Mouse (Mus musculus) gastrocnemius, adult 18-20 months (tissue): Measurements from ENCODE around the gene Gm49359. TPM values are rescaled to one million over a fixed set of nuclear protein-coding genes. Genes with fewer than 3 reads are reported as not detected.
"Not testable (repeated sequence)": the region's sequence is repeated elsewhere in the genome, so short reads cannot be mapped to it uniquely, and the experiment has no call there.

ENCODE experiments used
- DNase-seq: peaks from one replicate; pipeline ENCODE4 v3.0.0; 2021; ENCODE audit warnings: low spot score
- long read RNA-seq, 2 experiments: library from polyadenylated mRNA; stranded (forward); transcript quantifications; one replicate each; pipeline ENCODE4 v2.0.0; 2021
- microRNA-seq: library from miRNA; unstranded; fragments of <30 nt; microRNA quantifications from one replicate; pipeline ENCODE4 v1.2.0, GENCODE M21; 2021
- total RNA-seq, 2 experiments: library from RNA; stranded (reverse); gene quantifications; 2 replicates each; pipeline ENCODE4 v1.2.3; 2021

The Gm49359 gene
- total RNA-seq: 1 to 10 TPM; 3.1 to 4.0 TPM
- long read RNA-seq, experiment 1, partial matches to known transcripts: 0 of 1 reads
- long read RNA-seq, experiment 1, other reads (novel, unspliced or antisense): 0 of 1 reads
- long read RNA-seq, experiment 2, partial matches to known transcripts: 0 of 1 reads
- long read RNA-seq, experiment 2, other reads (novel, unspliced or antisense): 0 of 1 reads

GRCm38 (mm10) chr13:62466424-62467334, at the start of gene Gm49359:
Gene Gm49359, minus strand, starts transcription at chr13:62466832.
- DNase-seq: peak; percentile 93

- DNase-seq: not testable (repeated sequence)
Measured at GRCm38 (mm10) chr13:62510641-62511420, 44.2 kb upstream of the Gm49359 start.

- DNase-seq: not testable (repeated sequence)
Measured at GRCm38 (mm10) chr13:62472661-62473060, 6.0 kb upstream of the Gm49359 start.

- peak; percentile 2 for DNase-seq
Measured at GRCm38 (mm10) chr13:62469947-62470346, 3.3 kb upstream of the Gm49359 start.

Small RNA genes within 50 kb of the gene (microRNA-seq; reads per million reads assigned to microRNA genes)
- gene Gm22256: not detected

Other genes starting within 250 kb of the Gm49359 start
- under 1 TPM; 0.14 to 0.17 TPM for gene Gm3604, start 83.7 kb downstream of the Gm49359 start, total RNA-seq
- under 1 TPM; 0.55 to 0.80 TPM for gene Zfp935, start 91.7 kb upstream of the Gm49359 start, total RNA-seq
- 1 to 10 TPM; 2.4 to 3.8 TPM for gene Zfp934, start 104.4 kb upstream of the Gm49359 start, total RNA-seq
- gene 6720489N17Rik, start 157.3 kb upstream of the Gm49359 start, total RNA-seq: 1 to 10 TPM in 1 of 2 experiments, under 1 TPM in 1; 0.64 to 1.8 TPM